Comparison of ENCODE assay signal across 8 mouse cellular contexts in the genomic region with DNA sequence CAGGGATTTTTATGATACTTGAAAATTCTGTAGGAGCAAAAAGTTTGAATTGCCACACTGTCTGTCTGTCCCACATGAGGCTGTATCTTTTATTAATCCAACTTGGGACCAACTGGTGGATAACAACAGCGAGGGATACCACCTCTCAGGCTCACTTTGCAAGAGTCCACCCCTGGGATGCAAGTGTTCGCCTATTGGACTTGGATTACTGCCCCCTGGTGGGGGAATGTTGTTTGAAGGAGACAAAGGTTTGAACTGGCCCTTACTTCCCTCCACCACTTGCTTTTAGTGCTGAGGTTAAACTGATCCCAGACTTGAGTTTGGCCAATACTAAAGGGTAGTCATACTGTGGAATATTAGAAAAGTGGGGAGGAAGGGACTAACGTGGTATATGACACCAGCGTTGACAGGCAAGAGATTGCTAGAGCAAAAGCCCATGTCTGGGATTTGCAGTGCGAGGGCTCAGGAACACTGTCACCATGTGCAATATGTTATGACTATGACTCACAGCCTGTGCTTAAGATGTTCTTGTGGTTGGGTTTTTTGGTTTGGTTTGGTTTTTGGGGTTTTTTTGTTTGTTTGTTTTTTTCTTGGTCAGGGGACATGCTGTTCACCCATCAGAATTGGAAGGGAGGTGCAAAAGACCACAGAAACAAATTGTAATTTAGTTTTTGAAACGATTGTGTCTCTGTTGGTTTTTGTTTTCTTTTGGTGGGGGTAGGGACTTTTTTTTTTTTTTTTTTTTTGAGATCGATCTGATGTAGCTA. TPM values are rescaled to one million over a fixed set of nuclear protein-coding genes. Genes with fewer than 3 reads are reported as not detected.
A peak's percentile ranks its signal among the peaks of the same experiment; 100 is the strongest.
DNase-seq lines count a peak whose midpoint lies in the region; ATAC-seq and TF ChIP-seq lines count a peak whose summit lies in the region.

A gene (plus strand): TSS at position 717 of the 767 bp plus-strand sequence.

- TF ChIP-seq RAD21 in MEL (IDR thresholded peaks at IDR 0.05; ENCODE audit: low read depth, low read length), result no peak

- H3K36me3 ChIP-seq in MEL (ENCODE audit: control insufficient read depth in 1 of 2, insufficient read depth in 2 of 2, low read length in 2 of 2), result no peaks in the 10 kb centered on the region
- H3K36me3 ChIP-seq in neural tube, embryonic 13.5 days, result peaks cover 44% of the 10 kb centered on the region

- 0 out of 2 replicates have a peak, but pooled peaks have one; percentile 32 for ATAC-seq in neural tube, embryonic 13.5 days (ENCODE audit: low read depth)

- DNase-seq in 416B (ENCODE audit: low read depth) (peak; percentile 92), MEL (ENCODE audit: low read depth, low spot score) (peak; percentile 40)
- DNase-seq in cerebellum, adult 8-10 months, result peak; percentile 83
- DNase-seq in frontal cortex, adult 2 months (ENCODE audit: extremely low spot score in 1 of 2, low spot score in 1 of 2), result peak; percentile 17 to 81
- peak; percentile 28 for DNase-seq in kidney, adult 11 months
- DNase-seq in left cerebral cortex, postnatal 4 days, result peak; percentile 83
- peak; percentile 48 to 83 for DNase-seq in urinary bladder, postnatal 4 days (ENCODE audit: low spot score in 2 of 2)

- no peak within 1 kb of the TSS for H3K9ac ChIP-seq in MEL (ENCODE audit: control insufficient read depth, low read depth, low read length, poor library complexity, severe bottlenecking)
- no peak within 1 kb of the TSS for H3K9ac ChIP-seq in neural tube, embryonic 13.5 days

- no peaks in the 10 kb centered on the region for H3K4me1 ChIP-seq in MEL (ENCODE audit: control insufficient read depth in 1 of 2, insufficient read depth in 2 of 2, low read length in 2 of 2)
- peaks cover 12% of the 10 kb centered on the region for H3K4me1 ChIP-seq in neural tube, embryonic 13.5 days (replicated peaks)

- H3K9me3 ChIP-seq in MEL (replicated peaks; ENCODE audit: insufficient read depth, low read length), result no peaks in the 10 kb centered on the region
- no peaks in the 10 kb centered on the region for H3K9me3 ChIP-seq in neural tube, embryonic 13.5 days

- intact Hi-C loops in left cerebral cortex, postnatal 4 days (cut with DNase I), result no loop called here

- no peak for TF ChIP-seq POLR2A in MEL (IDR thresholded peaks at IDR 0.05; ENCODE audit: control insufficient read depth in 1 of 2, insufficient read depth in 1 of 2, low read depth in 1 of 2, low read length in 2 of 2, poor library complexity in 1 of 2)

- no peak within 1 kb of the TSS for H3K27ac ChIP-seq in MEL (ENCODE audit: control insufficient read depth, low read depth, low read length)
- no peak within 1 kb of the TSS for H3K27ac ChIP-seq in neural tube, embryonic 13.5 days (replicated peaks)

- H3K4me3 ChIP-seq in MEL (ENCODE audit: control insufficient read depth in 1 of 2, insufficient read depth in 1 of 2, low read depth in 2 of 2, low read length in 2 of 2), result no peak within 1 kb of the TSS
- no peak within 1 kb of the TSS for H3K4me3 ChIP-seq in neural tube, embryonic 13.5 days

- 72% methylated on average over 7 of the region's 7 CpGs for WGBS in neural tube, embryonic 13.5 days

- no peak within 1 kb of the TSS for H3K4me2 ChIP-seq in neural tube, embryonic 13.5 days

- H3K79me2 ChIP-seq in MEL (ENCODE audit: control insufficient read depth, insufficient read depth, low read length, poor library complexity), result no peaks in the 10 kb centered on the region

- no peaks in the 10 kb centered on the region for H3K27me3 ChIP-seq in MEL (ENCODE audit: control insufficient read depth in 1 of 2, insufficient read depth in 2 of 2, low read length in 2 of 2)
- H3K27me3 ChIP-seq in neural tube, embryonic 13.5 days, result no peaks in the 10 kb centered on the region

- TF ChIP-seq CTCF in MEL (IDR thresholded peaks at IDR 0.05 in 2 of 3, conservative IDR thresholded peaks at IDR 0.05 in 1 of 3; ENCODE audit: control insufficient read depth in 1 of 3, insufficient read depth in 1 of 3, low read depth in 2 of 3, low read length in 3 of 3, poor library complexity in 1 of 3, severe bottlenecking in 1 of 3), result peak; percentile 41 to 53 (median 52); a peak in 5 of 6 replicates

- TF ChIP-seq EP300 in MEL (IDR thresholded peaks at IDR 0.05; ENCODE audit: low read depth in 1 of 2, low read length in 2 of 2), result no peak

TF ChIP-seq in MEL, 35 proteins besides CTCF, POLR2A, EP300 and RAD21:
- TF ChIP-seq MXI1 (IDR thresholded peaks at IDR 0.05; ENCODE audit: low read depth, low read length), result no peak
- peak; percentile 57 for TF ChIP-seq SMC3 (IDR thresholded peaks at IDR 0.05; ENCODE audit: low read depth, low read length)

RNA-seq across cellular contexts. Expression of the gene that starts here (rescaled TPM):
- not detected in 2 replicates for total RNA-seq in MEL (2012; rRNA removed)
- not detected for polyA plus RNA-seq in MEL (2012; ENCODE audit: insufficient read depth in 1 of 2, insufficient read length in 2 of 2, low read depth in 1 of 2, low replicate concordance in 2 of 2, missing spikeins in 1 of 2)
- 0.32 and 0.59 TPM in 2 replicates for polyA plus RNA-seq in frontal cortex, adult 2 months (2012; rRNA removed)
- 1 to 10 TPM; 1.7 to 2.2 TPM for total RNA-seq in left cerebral cortex, postnatal 4 days (2021)
- 7.1 and 7.3 TPM in 2 replicates for polyA plus RNA-seq in neural tube, embryonic 13.5 days (2015; fragmentation: Nextera tagmentation; extraction: Ambion mirVana)

Comparison
In these comparisons a context has a peak if more than half of its experiments do, and no peak if none do; other contexts are left out.
1. Peak in DNase-seq in MEL; RNA of the gene not detected or under 1 TPM.
2. Peak in DNase-seq in frontal cortex, adult 2 months; RNA of the gene not detected or under 1 TPM.
3. DNase-seq: peak in every context shown above with its lines; median percentile 92 in 416B; 83 in cerebellum, adult 8-10 months; 83 in left cerebral cortex, postnatal 4 days; 66 in urinary bladder, postnatal 4 days; 49 in frontal cortex, adult 2 months; 40 in MEL; 28 in kidney, adult 11 months.